Mouse (Mus musculus) olfactory bulb, adult 2 months (tissue): ENCODE data around the gene Olfr243.

Experiments used
- CTCF ChIP-seq: fragments of 200-500 bp; IDR thresholded peaks from 2 replicates; pipeline ENCODE4 v1.5.1; 2012; ENCODE audit warnings: low read depth, mild to moderate bottlenecking, low read length, moderate library complexity; ENCODE audit not compliant: insufficient read depth
- POLR2A ChIP-seq: fragments of 200-500 bp; IDR thresholded peaks from 2 replicates; pipeline ENCODE4 v1.6.1; 2012; ENCODE audit warnings: mild to moderate bottlenecking, low read depth, low read length, moderate library complexity; ENCODE audit not compliant: insufficient read depth

GRCm38 (mm10) chr7:103744843-103745242 is 30.4 kb downstream of the Olfr243 start, which contains the start of gene Olfr629:
- no peak for TF ChIP-seq POLR2A
- no peak for TF ChIP-seq CTCF
